In the genomic region with DNA sequence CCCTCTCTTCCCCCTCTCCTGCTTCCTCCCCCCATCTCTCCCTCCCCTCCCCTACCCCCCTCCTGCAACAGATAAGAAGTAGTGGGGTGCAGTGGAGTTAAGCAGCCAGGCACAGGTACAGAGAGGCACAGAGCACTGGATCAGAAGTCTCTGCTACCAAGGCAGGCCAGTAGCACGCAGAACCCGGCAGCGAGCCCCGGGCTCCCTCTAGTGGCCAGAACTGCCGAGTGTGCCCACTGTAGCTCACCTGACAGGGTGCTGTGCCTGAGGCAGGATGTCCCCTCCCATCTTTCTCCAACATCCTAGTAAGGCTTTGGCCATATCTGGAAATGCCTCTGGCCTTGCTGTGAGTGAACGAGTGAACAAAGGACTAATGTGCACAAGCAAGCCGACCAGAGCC, we compare ENCODE assay signal across 8 mouse cellular contexts. TPM values are rescaled to one million over a fixed set of nuclear protein-coding genes. Genes with fewer than 3 reads are reported as not detected.
DNase-seq lines count a peak whose midpoint lies in the region; ATAC-seq lines count a peak whose summit lies in the region.

No protein-coding gene starts in this region.

- 5% methylated on average over 7 of the region's 7 CpGs for WGBS in intestine, embryonic 15.5 days

- intact Hi-C loops in left cerebral cortex, postnatal 14 days (cut with DNase I) = loop anchor here (5.0 kb wide), 1 partner anchor 106 kb away; no protein-coding TSS in a partner anchor

- no peaks in the 10 kb centered on the region for H3K27me3 ChIP-seq in intestine, embryonic 15.5 days (replicated peaks)

- no peak overlapping the region for H3K9ac ChIP-seq in intestine, embryonic 15.5 days

- peak; percentile 81 for DNase-seq in R1 (ENCODE audit: low read depth, low spot score)
- DNase-seq in cerebellum, adult 8-10 months = peak; percentile 89
- DNase-seq in frontal cortex, postnatal 14 days (ENCODE audit: low spot score in 2 of 2) = peak; percentile 55 to 88
- peak; percentile 90 to 93 for DNase-seq in left cerebral cortex, postnatal 14 days (ENCODE audit: low spot score in 2 of 2)
- peak; percentile 67 for DNase-seq in mesoderm, embryonic 11.5 days (ENCODE audit: low read depth, low spot score)
- peak; percentile 91 for DNase-seq in right cerebral cortex, postnatal 4 days
- peak; percentile 54 for DNase-seq in yolk sac, embryonic 10.5 days (ENCODE audit: low spot score)

- H3K36me3 ChIP-seq in intestine, embryonic 15.5 days = no peaks in the 10 kb centered on the region

- no peak overlapping the region for H3K27ac ChIP-seq in intestine, embryonic 15.5 days

- no peak overlapping the region for H3K4me3 ChIP-seq in intestine, embryonic 15.5 days (replicated peaks)

- no peak overlapping the region for H3K4me2 ChIP-seq in intestine, embryonic 15.5 days (replicated peaks)

- no peaks in the 10 kb centered on the region for H3K9me3 ChIP-seq in intestine, embryonic 15.5 days

- peak; percentile 88 for ATAC-seq in intestine, embryonic 15.5 days

- no peaks in the 10 kb centered on the region for H3K4me1 ChIP-seq in intestine, embryonic 15.5 days (replicated peaks)

RNA-seq across cellular contexts. Expression of a gene that starts 51.7 kb away (rescaled TPM):
- polyA plus RNA-seq in intestine, embryonic 15.5 days (2015; fragmentation: Nextera tagmentation; extraction: Ambion mirVana) = 17.5 and 19.8 TPM in 2 replicates
- 10 to 100 TPM; 61.4 to 65.8 TPM for total RNA-seq in left cerebral cortex, postnatal 14 days (2021)
